Mouse (Mus musculus): ENCODE results near the gene Ecm1. TPM values are rescaled to one million over a fixed set of nuclear protein-coding genes. Genes with fewer than 3 reads are reported as not detected.

The Ecm1 gene
- polyA plus RNA-seq (2016; fragmentation: Nextera tagmentation; extraction: Ambion mirVana): 13.2 and 14.5 TPM in 2 replicates

GRCm38 (mm10) chr3:95739353-95740104, at the start of gene Ecm1:
Gene Ecm1, minus strand, starts transcription at chr3:95739569.
- no peaks in the 10 kb centered on the region for H3K9me3 ChIP-seq
- ATAC-seq (ENCODE audit: low FRiP score): no peak
- no peak within 1 kb of the TSS for H3K4me2 ChIP-seq
- peaks cover 79% of the 10 kb centered on the region for H3K36me3 ChIP-seq (replicated peaks)
- WGBS: 84% methylated on average over 7 of the region's 7 CpGs
- H3K9ac ChIP-seq: no peak within 1 kb of the TSS
- H3K27ac ChIP-seq: no peak within 1 kb of the TSS
- H3K4me3 ChIP-seq (replicated peaks): no peak within 1 kb of the TSS
- no peaks in the 10 kb centered on the region for H3K4me1 ChIP-seq
- no peaks in the 10 kb centered on the region for H3K27me3 ChIP-seq

- no peaks in the 10 kb centered on the region for H3K27me3 ChIP-seq
- no peaks in the 10 kb centered on the region for H3K9me3 ChIP-seq
- H3K4me3 ChIP-seq (replicated peaks): no peak overlapping the region
- no peak overlapping the region for H3K4me2 ChIP-seq
- 91% methylated on average over 4 of the region's 4 CpGs for WGBS
- no peak overlapping the region for H3K27ac ChIP-seq
- H3K9ac ChIP-seq: no peak overlapping the region
- H3K4me1 ChIP-seq: no peaks in the 10 kb centered on the region
- H3K36me3 ChIP-seq (replicated peaks): peaks cover 61% of the 10 kb centered on the region
- ATAC-seq (ENCODE audit: low FRiP score): no peak
Observed at GRCm38 (mm10) chr3:95785501-95785900, 46.1 kb upstream of the Ecm1 start.

GRCm38 (mm10) chr3:95771985-95772384, 32.6 kb upstream of the Ecm1 start:
- H3K27me3 ChIP-seq: no peaks in the 10 kb centered on the region
- no peaks in the 10 kb centered on the region for H3K9me3 ChIP-seq
- no peak overlapping the region for H3K4me2 ChIP-seq
- H3K4me3 ChIP-seq (replicated peaks): no peak overlapping the region
- H3K36me3 ChIP-seq (replicated peaks): peaks cover 70% of the 10 kb centered on the region
- ATAC-seq (ENCODE audit: low FRiP score): no peak
- H3K27ac ChIP-seq: no peak overlapping the region
- H3K4me1 ChIP-seq: no peaks in the 10 kb centered on the region
- no peak overlapping the region for H3K9ac ChIP-seq

- Histone ChIP-seq H3K4me1 (no peaks in the 10 kb centered on the region), H3K27ac (no peak overlapping the region), H3K36me3 (replicated peaks) (peaks cover 60% of the 10 kb centered on the region), H3K9ac (no peak overlapping the region), H3K27me3 (no peaks in the 10 kb centered on the region), H3K9me3 (no peaks in the 10 kb centered on the region), H3K4me3 (replicated peaks) (no peak overlapping the region), H3K4me2 (no peak overlapping the region)
- 94% methylated on average over 10 of the region's 10 CpGs for WGBS
- no peak for ATAC-seq (ENCODE audit: low FRiP score)
Observed at GRCm38 (mm10) chr3:95765534-95765933, 26.2 kb upstream of the Ecm1 start.

GRCm38 (mm10) chr3:95763811-95764210, 24.4 kb upstream of the Ecm1 start:
- no peak overlapping the region for H3K9ac ChIP-seq
- WGBS: 79% methylated on average over 10 of the region's 10 CpGs
- no peaks in the 10 kb centered on the region for H3K9me3 ChIP-seq
- H3K27me3 ChIP-seq: no peaks in the 10 kb centered on the region
- H3K4me1 ChIP-seq: no peaks in the 10 kb centered on the region
- no peak for ATAC-seq (ENCODE audit: low FRiP score)
- no peak overlapping the region for H3K27ac ChIP-seq
- no peak overlapping the region for H3K4me2 ChIP-seq
- H3K36me3 ChIP-seq (replicated peaks): peaks cover 51% of the 10 kb centered on the region
- no peak overlapping the region for H3K4me3 ChIP-seq (replicated peaks)

GRCm38 (mm10) chr3:95762961-95763360, 23.6 kb upstream of the Ecm1 start:
- H3K27ac ChIP-seq: no peak overlapping the region
- ATAC-seq (ENCODE audit: low FRiP score): no peak
- no peaks in the 10 kb centered on the region for H3K27me3 ChIP-seq
- H3K4me1 ChIP-seq: no peaks in the 10 kb centered on the region
- 48% methylated on average over 6 of the region's 6 CpGs for WGBS
- H3K4me2 ChIP-seq: no peak overlapping the region
- peaks cover 42% of the 10 kb centered on the region for H3K36me3 ChIP-seq (replicated peaks)
- no peaks in the 10 kb centered on the region for H3K9me3 ChIP-seq
- no peak overlapping the region for H3K9ac ChIP-seq
- no peak overlapping the region for H3K4me3 ChIP-seq (replicated peaks)

- Histone ChIP-seq H3K27me3 (no peaks in the 10 kb centered on the region), H3K27ac (no peak overlapping the region), H3K4me1 (no peaks in the 10 kb centered on the region), H3K9ac (no peak overlapping the region), H3K9me3 (no peaks in the 10 kb centered on the region), H3K36me3 (replicated peaks) (peaks cover 37% of the 10 kb centered on the region), H3K4me3 (replicated peaks) (no peak overlapping the region), H3K4me2 (no peak overlapping the region)
- 69% methylated on average over 4 of the region's 4 CpGs for WGBS
- no peak for ATAC-seq (ENCODE audit: low FRiP score)
Observed at GRCm38 (mm10) chr3:95761771-95762170, 22.4 kb upstream of the Ecm1 start.

GRCm38 (mm10) chr3:95760656-95761055, 21.3 kb upstream of the Ecm1 start:
- H3K9me3 ChIP-seq: no peaks in the 10 kb centered on the region
- no peak overlapping the region for H3K27ac ChIP-seq
- H3K36me3 ChIP-seq (replicated peaks): peaks cover 26% of the 10 kb centered on the region
- H3K4me1 ChIP-seq: no peaks in the 10 kb centered on the region
- H3K9ac ChIP-seq: no peak overlapping the region
- no peak for ATAC-seq (ENCODE audit: low FRiP score)
- no peaks in the 10 kb centered on the region for H3K27me3 ChIP-seq
- no peak overlapping the region for H3K4me3 ChIP-seq (replicated peaks)
- H3K4me2 ChIP-seq: no peak overlapping the region

- WGBS: 90% methylated on average over 6 of the region's 6 CpGs
- Histone ChIP-seq H3K27me3 (no peaks in the 10 kb centered on the region), H3K4me2 (no peak within 1 kb of the TSS), H3K4me1 (peaks cover 2% of the 10 kb centered on the region; the same call in 1 of the 2 replicates), H3K4me3 (replicated peaks) (no peak within 1 kb of the TSS), H3K36me3 (replicated peaks) (peaks cover 21% of the 10 kb centered on the region), H3K9ac (no peak within 1 kb of the TSS), H3K9me3 (no peaks in the 10 kb centered on the region), H3K27ac (no peak within 1 kb of the TSS)
- no peak for ATAC-seq (ENCODE audit: low FRiP score)
Observed at GRCm38 (mm10) chr3:95760106-95760505, 20.7 kb upstream of the Ecm1 start, which contains the start of gene Tars2. Gene Tars2, minus strand, starts transcription at chr3:95760206.

- Histone ChIP-seq H3K9me3 (no peaks in the 10 kb centered on the region), H3K4me3 (replicated peaks) (no peak overlapping the region), H3K27ac (no peak overlapping the region), H3K27me3 (no peaks in the 10 kb centered on the region), H3K9ac (no peak overlapping the region), H3K36me3 (replicated peaks) (peaks cover 6% of the 10 kb centered on the region), H3K4me1 (peaks cover 9% of the 10 kb centered on the region), H3K4me2 (no peak overlapping the region)
- no peak for ATAC-seq (ENCODE audit: low FRiP score)
- WGBS: 57% methylated on average over 9 of the region's 9 CpGs
Observed at GRCm38 (mm10) chr3:95758467-95759218, 19.3 kb upstream of the Ecm1 start.

GRCm38 (mm10) chr3:95756808-95757207, 17.4 kb upstream of the Ecm1 start:
- H3K9me3 ChIP-seq: no peaks in the 10 kb centered on the region
- peaks cover 10% of the 10 kb centered on the region for H3K4me1 ChIP-seq
- H3K9ac ChIP-seq: no peak overlapping the region
- H3K4me2 ChIP-seq: no peak overlapping the region
- ATAC-seq (ENCODE audit: low FRiP score): no peak
- no peaks in the 10 kb centered on the region for H3K27me3 ChIP-seq
- peaks cover 11% of the 10 kb centered on the region for H3K36me3 ChIP-seq (replicated peaks)
- H3K4me3 ChIP-seq (replicated peaks): no peak overlapping the region
- H3K27ac ChIP-seq: no peak overlapping the region
- 90% methylated on average over 2 of the region's 2 CpGs for WGBS

- peak overlapping the region; percentile 82 for H3K4me3 ChIP-seq (replicated peaks)
- WGBS: under 1% methylated on average over 30 of the region's 30 CpGs
- peak; percentile 99 for ATAC-seq (ENCODE audit: low FRiP score)
Observed at GRCm38 (mm10) chr3:95754345-95755206, 15.2 kb upstream of the Ecm1 start.

More at GRCm38 (mm10) chr3:95754345-95755206, 15.2 kb upstream of the Ecm1 start:
- peaks cover 33% of the 10 kb centered on the region for H3K36me3 ChIP-seq (replicated peaks)
- peak overlapping the region; percentile 64 for H3K9ac ChIP-seq
- H3K27ac ChIP-seq: peak overlapping the region; percentile 63
- peaks cover 10% of the 10 kb centered on the region for H3K4me1 ChIP-seq
- peak overlapping the region; percentile 68 for H3K4me2 ChIP-seq
- no peaks in the 10 kb centered on the region for H3K27me3 ChIP-seq
- H3K9me3 ChIP-seq: no peaks in the 10 kb centered on the region

All from forebrain, embryonic 12.5 days (tissue).